Mouse (Mus musculus): ENCODE data around the gene Zc3h18. TPM values are rescaled to one million over a fixed set of nuclear protein-coding genes. Genes with fewer than 3 reads are reported as not detected.

Zc3h18 gene
- polyA plus RNA-seq, 1 experiment from 2014 or later = 30.2 TPM

- Histone ChIP-seq H3K27me3 (peaks cover 14% of the 10 kb centered on the region; the same call in 1 of the 2 replicates), H3K9me3 (replicated peaks) (no peaks in the 10 kb centered on the region), H3K36me3 (no peaks in the 10 kb centered on the region), H3K4me1 (replicated peaks) (peaks cover 76% of the 10 kb centered on the region), H3K9ac (no peak overlapping the region), H3K27ac (peak overlapping the region; percentile 83), H3K4me2 (no peak overlapping the region), H3K4me3 (replicated peaks) (no peak overlapping the region)
- DNase-seq (no peak), ATAC-seq (ENCODE audit: low read depth) (no peak)
- 78% methylated on average over 5 of the region's 5 CpGs for WGBS (ENCODE audit: insufficient replicate concordance)
Measured at GRCm38 (mm10) chr8:122347811-122348552, 28.4 kb upstream of the Zc3h18 start.

GRCm38 (mm10) chr8:122349357-122350297 is 26.8 kb upstream of the Zc3h18 start:
- Histone ChIP-seq H3K4me1 (replicated peaks) (peaks cover 60% of the 10 kb centered on the region), H3K36me3 (no peaks in the 10 kb centered on the region), H3K27ac (peak overlapping the region; percentile 83), H3K4me2 (peak overlapping the region; percentile 55), H3K9me3 (replicated peaks) (no peaks in the 10 kb centered on the region), H3K9ac (peak overlapping the region; percentile 55), H3K27me3 (peaks cover 20% of the 10 kb centered on the region), H3K4me3 (replicated peaks) (peak overlapping the region; percentile 14; the same call in 1 of the 2 replicates)
- ATAC-seq (ENCODE audit: low read depth) (peak; percentile 89), DNase-seq (no peak)
- 10% methylated on average over 15 of the region's 15 CpGs for WGBS (ENCODE audit: insufficient replicate concordance)

- Histone ChIP-seq H3K27ac (peak overlapping the region; percentile 83), H3K4me3 (replicated peaks) (no peak overlapping the region), H3K9me3 (replicated peaks) (no peaks in the 10 kb centered on the region), H3K36me3 (no peaks in the 10 kb centered on the region), H3K27me3 (peaks cover 25% of the 10 kb centered on the region), H3K4me2 (peak overlapping the region; percentile 55), H3K9ac (no peak overlapping the region), H3K4me1 (replicated peaks) (peaks cover 51% of the 10 kb centered on the region)
- DNase-seq (no peak), ATAC-seq (ENCODE audit: low read depth) (no peak)
- WGBS (ENCODE audit: insufficient replicate concordance) = 42% methylated on average over 11 of the region's 11 CpGs
Measured at GRCm38 (mm10) chr8:122350309-122351089, 25.9 kb upstream of the Zc3h18 start.

GRCm38 (mm10) chr8:122354157-122354556 is 22.3 kb upstream of the Zc3h18 start:
- Histone ChIP-seq H3K4me2 (no peak overlapping the region), H3K36me3 (no peaks in the 10 kb centered on the region), H3K27ac (no peak overlapping the region), H3K4me3 (replicated peaks) (no peak overlapping the region), H3K27me3 (peaks cover 58% of the 10 kb centered on the region), H3K4me1 (replicated peaks) (peaks cover 25% of the 10 kb centered on the region), H3K9ac (no peak overlapping the region), H3K9me3 (replicated peaks) (no peaks in the 10 kb centered on the region)
- ATAC-seq (ENCODE audit: low read depth) (no peak), DNase-seq (no peak)
- WGBS (ENCODE audit: insufficient replicate concordance) = 85% methylated on average over 8 of the region's 8 CpGs

- Histone ChIP-seq H3K36me3 (no peaks in the 10 kb centered on the region), H3K4me2 (no peak overlapping the region), H3K27ac (no peak overlapping the region), H3K27me3 (peaks cover 69% of the 10 kb centered on the region), H3K9me3 (replicated peaks) (no peaks in the 10 kb centered on the region), H3K9ac (no peak overlapping the region), H3K4me1 (replicated peaks) (peaks cover 7% of the 10 kb centered on the region), H3K4me3 (replicated peaks) (no peak overlapping the region)
- ATAC-seq (ENCODE audit: low read depth) (no peak), DNase-seq (no peak)
- WGBS (ENCODE audit: insufficient replicate concordance) = 59% methylated on average over 9 of the region's 9 CpGs
Measured at GRCm38 (mm10) chr8:122355642-122356606, 20.5 kb upstream of the Zc3h18 start.

GRCm38 (mm10) chr8:122357202-122357601 is 19.2 kb upstream of the Zc3h18 start:
- no peak overlapping the region for H3K4me3 ChIP-seq (replicated peaks)
- no peaks in the 10 kb centered on the region for H3K36me3 ChIP-seq
- 62% methylated on average over 11 of the region's 11 CpGs for WGBS (ENCODE audit: insufficient replicate concordance)
- DNase-seq (no peak), ATAC-seq (ENCODE audit: low read depth) (no peak)
- H3K4me1 ChIP-seq (replicated peaks) = peaks cover 2% of the 10 kb centered on the region
- no peak overlapping the region for H3K27ac ChIP-seq
- no peak overlapping the region for H3K4me2 ChIP-seq
- H3K9me3 ChIP-seq (replicated peaks) = no peaks in the 10 kb centered on the region
- H3K9ac ChIP-seq = no peak overlapping the region
- H3K27me3 ChIP-seq = peaks cover 73% of the 10 kb centered on the region

GRCm38 (mm10) chr8:122357641-122358040 is 18.8 kb upstream of the Zc3h18 start:
- DNase-seq (no peak), ATAC-seq (ENCODE audit: low read depth) (no peak)
- Histone ChIP-seq H3K4me3 (replicated peaks) (no peak overlapping the region), H3K36me3 (no peaks in the 10 kb centered on the region), H3K4me1 (replicated peaks) (no peaks in the 10 kb centered on the region), H3K27me3 (peaks cover 76% of the 10 kb centered on the region), H3K9ac (no peak overlapping the region), H3K27ac (no peak overlapping the region), H3K9me3 (replicated peaks) (no peaks in the 10 kb centered on the region), H3K4me2 (no peak overlapping the region)
- 41% methylated on average over 5 of the region's 5 CpGs for WGBS (ENCODE audit: insufficient replicate concordance)

- no peak for DNase-seq
- Histone ChIP-seq H3K36me3 (no peaks in the 10 kb centered on the region), H3K4me1 (replicated peaks) (no peaks in the 10 kb centered on the region), H3K4me3 (replicated peaks) (no peak overlapping the region), H3K9ac (no peak overlapping the region), H3K27me3 (peaks cover 78% of the 10 kb centered on the region), H3K9me3 (replicated peaks) (no peaks in the 10 kb centered on the region), H3K27ac (no peak overlapping the region), H3K4me2 (no peak overlapping the region)
- ATAC-seq (ENCODE audit: low read depth) = no peak
- 76% methylated on average over 15 of the region's 15 CpGs for WGBS (ENCODE audit: insufficient replicate concordance)
Measured at GRCm38 (mm10) chr8:122359111-122359775, 17.2 kb upstream of the Zc3h18 start.

- no peak within 1 kb of the TSS for H3K9ac ChIP-seq
- H3K36me3 ChIP-seq = no peaks in the 10 kb centered on the region
- no peak within 1 kb of the TSS for H3K27ac ChIP-seq
- H3K4me3 ChIP-seq (replicated peaks) = no peak within 1 kb of the TSS
- H3K27me3 ChIP-seq = peaks cover 70% of the 10 kb centered on the region
- no peaks in the 10 kb centered on the region for H3K4me1 ChIP-seq (replicated peaks)
- WGBS (ENCODE audit: insufficient replicate concordance) = 60% methylated on average over 7 of the region's 7 CpGs
- H3K4me2 ChIP-seq = no peak within 1 kb of the TSS
- DNase-seq = no peak
- ATAC-seq (ENCODE audit: low read depth) = no peak
- no peaks in the 10 kb centered on the region for H3K9me3 ChIP-seq (replicated peaks)
Measured at GRCm38 (mm10) chr8:122360696-122361416, 15.6 kb upstream of the Zc3h18 start, which contains the start of gene Trhr2. Trhr2 (minus strand) TSS chr8:122360746.
